ENCODE assay signal across 11 mouse cellular contexts in the genomic region with DNA sequence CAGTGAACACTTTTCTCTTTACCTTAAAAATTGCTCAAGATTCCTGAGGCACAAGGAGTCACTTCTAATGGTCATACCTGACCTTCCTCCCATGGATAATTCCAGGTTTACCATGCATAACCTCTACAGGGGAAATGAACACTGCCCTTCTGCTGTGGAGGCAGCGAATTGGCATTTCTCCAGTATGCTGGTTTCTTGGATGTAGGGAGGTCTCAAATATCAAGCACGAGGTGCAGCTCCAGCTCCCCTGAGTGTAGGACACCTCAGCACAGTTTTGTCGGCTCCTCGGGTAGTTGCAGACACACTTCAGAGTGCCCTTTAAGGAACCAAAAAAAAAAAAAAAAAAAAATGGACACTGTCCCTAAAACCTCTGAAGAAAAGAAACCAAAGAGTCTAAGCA.
"Had no signal": no experiment of that assay in that cellular context is flagged by ENCODE, and none has a peak within 500 bp of the region (broad histone marks: within the 10 kb centered on the region; RNA-seq: fewer than 3 reads in every experiment).

No protein-coding gene starts in this region.

- DNase-seq: kidney, adult 2 months; kidney, postnatal 25 days; layer of hippocampus, postnatal 36 days; liver; lung, adult 18-20 months; lung, postnatal 10 days; lung, postnatal 36 days; retina, postnatal 1 day; right cerebral cortex, postnatal 25 days; thymus, adult 18-20 months; thymus, postnatal 36 days had no signal
